Mouse (Mus musculus) neural tube, embryonic 12.5 days (tissue): ENCODE results near the gene Macrod1. TPM values are rescaled to one million over a fixed set of nuclear protein-coding genes. Genes with fewer than 3 reads are reported as not detected.
"Not testable (repeated sequence)": the region's sequence is repeated elsewhere in the genome, so short reads cannot be mapped to it uniquely, and the experiment has no call there.

Experiments
- ATAC-seq: fragments of 200-750 bp; cut with Nextera tagmentation; 2 replicates; pipeline ENCODE4 v1.8.0; 2017; ENCODE audit warnings: low read depth, mild to moderate bottlenecking, moderate TSS enrichment, moderate library complexity; ENCODE audit not compliant: low FRiP score
- H3K27ac ChIP-seq: fragments of 300-500 bp; sonication (generic); 2 replicates; pipeline ENCODE4 v1.5.1; 2016
- H3K27me3 ChIP-seq: fragments of 300-500 bp; sonication (generic); replicated peaks from 2 replicates; pipeline ENCODE4 v1.6.1; 2016; ENCODE audit warnings: mild to moderate bottlenecking
- H3K36me3 ChIP-seq: fragments of 300-500 bp; sonication (generic); 2 replicates; pipeline ENCODE4 v1.6.1; 2016; ENCODE audit warnings: mild to moderate bottlenecking
- H3K4me1 ChIP-seq: fragments of 300-500 bp; sonication (generic); 2 replicates; pipeline ENCODE4 v1.6.1; 2016
- H3K4me2 ChIP-seq: fragments of 300-500 bp; sonication (generic); replicated peaks from 2 replicates; pipeline ENCODE4 v1.6.1; 2016; ENCODE audit warnings: mild to moderate bottlenecking
- H3K4me3 ChIP-seq: fragments of 300-500 bp; sonication (generic); 2 replicates; pipeline ENCODE4 v1.5.1; 2016
- H3K9ac ChIP-seq: fragments of 300-500 bp; sonication (generic); 2 replicates; pipeline ENCODE4 v1.6.1; 2016; ENCODE audit warnings: mild to moderate bottlenecking
- H3K9me3 ChIP-seq: fragments of 300-500 bp; sonication (generic); 2 replicates; pipeline ENCODE4 v1.6.1; 2016; ENCODE audit warnings: mild to moderate bottlenecking
- WGBS: fragments of 180-500 bp; shearing (Covaris S2); methylation state at CpG from one replicate; pipeline ENCODE4 v1.1.7; 2016; 5-methylcytosine and 5-hydroxymethylcytosine counted together
- polyA plus RNA-seq: library from polyadenylated mRNA; unstranded; fragments of >200 nt; fragmentation: Nextera tagmentation; extraction: Ambion mirVana; gene quantifications from 2 replicates; pipeline ENCODE4 v1.2.1, GENCODE M21; 2016

Gene Macrod1
- polyA plus RNA-seq, 1 experiment from 2014 or later: 3.4 TPM

DNA sequence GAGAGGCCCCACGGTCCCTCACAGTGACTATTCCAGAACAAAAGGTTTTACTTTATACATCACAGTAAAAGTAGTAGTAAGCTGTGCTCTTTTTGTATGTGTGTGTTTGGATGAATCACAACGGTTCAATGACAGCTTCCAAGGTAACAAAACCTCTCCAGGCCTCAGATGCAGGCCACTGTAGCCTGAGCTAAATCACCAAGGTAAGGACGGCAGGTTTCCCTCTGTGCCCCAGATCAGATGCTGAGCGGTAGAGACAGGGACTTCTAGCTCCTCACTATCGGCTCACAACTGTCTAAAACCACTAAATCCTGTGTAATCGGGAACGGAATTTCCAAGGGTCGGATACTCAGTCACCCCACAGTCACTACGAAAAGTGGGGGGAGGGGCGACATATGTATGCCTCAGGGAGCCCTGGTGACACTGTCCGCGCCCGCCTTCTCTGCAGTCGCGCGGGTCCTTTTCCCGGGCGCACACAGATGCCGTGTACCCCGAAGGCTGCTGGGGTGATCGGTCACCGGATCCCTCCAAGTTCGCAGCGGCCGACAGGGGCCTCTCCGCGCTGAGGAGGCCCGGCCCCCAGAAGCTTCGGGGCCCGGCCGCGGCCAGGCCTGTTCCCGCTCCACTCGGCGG is 17.4 kb upstream of the Macrod1 start:
- Histone ChIP-seq H3K4me3 (peak overlapping the region; percentile 89), H3K9ac (peak overlapping the region; percentile 92), H3K4me2 (peak overlapping the region; percentile 65), H3K27ac (peak overlapping the region; percentile 81), H3K9me3 (no peaks in the 10 kb centered on the region), H3K27me3 (no peaks in the 10 kb centered on the region), H3K36me3 (peaks cover 15% of the 10 kb centered on the region), H3K4me1 (peaks cover 19% of the 10 kb centered on the region)
- peak; percentile 39 for ATAC-seq
- WGBS: 2% methylated on average over 35 of the region's 35 CpGs

DNA sequence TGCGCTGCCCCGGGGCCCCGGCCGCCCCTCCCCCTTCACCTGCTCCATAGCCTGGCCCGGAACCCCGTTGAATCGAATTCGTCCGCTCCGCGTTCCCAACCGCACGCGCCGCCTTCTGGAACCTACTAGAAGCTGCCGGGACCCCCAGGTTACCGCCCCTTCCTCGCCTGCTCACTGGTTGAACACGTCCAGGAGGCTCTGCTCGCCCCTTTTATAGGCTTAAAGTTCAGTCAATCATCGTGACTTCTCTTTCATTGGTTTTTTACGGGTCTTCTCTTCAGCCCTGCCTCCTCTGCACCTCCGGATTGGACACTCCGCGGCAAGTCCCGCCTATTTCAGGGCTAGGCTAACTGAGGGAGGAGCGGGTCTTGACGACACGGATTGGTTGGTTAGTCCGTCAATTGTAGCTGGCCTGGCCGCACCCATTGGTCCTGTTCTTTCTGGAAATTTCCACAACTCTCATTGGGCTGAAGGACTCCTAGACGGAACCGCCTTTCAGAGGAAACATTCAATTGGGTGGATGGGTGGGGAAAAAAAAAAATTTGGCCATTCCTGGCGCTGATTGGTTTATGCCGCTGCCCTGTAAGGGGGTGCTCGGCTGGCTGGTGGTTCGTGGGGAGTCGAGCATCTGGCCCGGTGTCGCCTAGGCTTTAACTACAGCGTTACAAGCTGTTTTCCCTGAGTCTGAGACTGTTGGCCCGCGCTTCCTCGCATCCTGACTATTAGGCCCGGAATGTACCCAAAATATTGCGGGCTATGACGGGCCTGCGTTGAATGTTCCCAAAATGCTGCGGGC is 16.6 kb upstream of the Macrod1 start, which contains the start of gene Stip1:
Stip1 (minus strand) TSS at position 127 of the 796 bp plus-strand sequence.
- under 1% methylated on average over 49 of the region's 49 CpGs for WGBS
- ATAC-seq: peak; percentile 99

DNA sequence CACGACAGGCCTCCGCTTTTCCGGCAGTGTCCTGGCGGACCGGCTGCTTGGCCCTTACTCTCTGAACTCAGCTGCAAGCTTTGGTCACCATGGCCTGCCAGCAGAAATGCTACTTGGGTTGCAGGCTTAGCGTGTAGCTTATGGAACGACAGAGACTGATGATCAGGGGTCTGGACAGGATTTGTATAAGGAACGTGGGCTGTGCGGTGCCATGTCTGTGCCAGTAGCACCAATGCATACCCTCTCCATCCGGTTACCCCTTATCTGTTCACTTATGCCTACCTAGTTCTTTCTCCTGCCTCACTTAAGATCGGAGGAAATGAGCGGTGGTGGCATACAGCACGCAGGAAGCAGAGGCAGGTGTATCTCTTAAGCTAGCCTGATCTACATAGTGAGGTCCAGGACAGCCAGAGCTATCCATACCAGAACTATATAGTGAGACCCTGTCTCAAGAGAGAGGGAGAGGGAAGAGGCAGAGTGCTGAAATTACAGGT is 15.9 kb upstream of the Macrod1 start:
- H3K4me3 ChIP-seq: peak overlapping the region; percentile 46
- H3K27ac ChIP-seq: peak overlapping the region; percentile 77
- peak overlapping the region; percentile 71 for H3K9ac ChIP-seq
- H3K9me3 ChIP-seq: no peaks in the 10 kb centered on the region
- no peaks in the 10 kb centered on the region for H3K27me3 ChIP-seq
- peak overlapping the region; percentile 72 for H3K4me2 ChIP-seq
- ATAC-seq: peak; percentile 2; the same call in 1 of the 2 replicates
- 26% methylated on average over 13 of the region's 13 CpGs for WGBS
- peaks cover 3% of the 10 kb centered on the region; the same call in 1 of the 2 replicates for H3K36me3 ChIP-seq
- H3K4me1 ChIP-seq: peaks cover 19% of the 10 kb centered on the region

More for the DNA sequence above, 16.6 kb upstream of the Macrod1 start, which contains the start of gene Stip1:
- peaks cover 9% of the 10 kb centered on the region for H3K36me3 ChIP-seq
- H3K27ac ChIP-seq: peak within 1 kb of the TSS; percentile 81
- peak within 1 kb of the TSS; percentile 89 for H3K4me3 ChIP-seq
- no peaks in the 10 kb centered on the region for H3K9me3 ChIP-seq
- H3K9ac ChIP-seq: peak within 1 kb of the TSS; percentile 92
- peak within 1 kb of the TSS; percentile 72 for H3K4me2 ChIP-seq
- H3K4me1 ChIP-seq: peaks cover 19% of the 10 kb centered on the region
- no peaks in the 10 kb centered on the region for H3K27me3 ChIP-seq

DNA sequence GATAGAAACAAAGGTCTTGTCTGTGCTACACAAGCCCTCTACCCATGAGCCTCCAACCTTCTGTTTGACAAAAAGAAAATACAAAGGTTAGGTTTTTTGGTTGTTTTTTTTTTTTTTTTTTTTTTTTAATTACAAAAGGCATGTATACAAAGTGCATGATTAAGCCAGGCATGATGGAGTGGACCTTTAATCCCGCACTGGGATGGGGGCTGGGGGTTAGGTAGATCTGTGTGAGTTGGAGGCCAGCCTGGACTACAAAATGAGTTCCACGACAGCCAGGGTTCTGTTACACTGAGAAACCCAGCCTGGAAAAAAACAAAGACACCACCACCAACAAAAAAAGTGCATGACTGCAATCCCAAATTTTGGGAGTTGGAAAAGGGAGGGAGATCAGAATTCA is 15.4 kb upstream of the Macrod1 start:
- no peak overlapping the region for H3K9ac ChIP-seq
- no peak overlapping the region for H3K4me3 ChIP-seq
- peak overlapping the region; percentile 72; the same call in 1 of the 2 replicates for H3K4me2 ChIP-seq
- H3K27ac ChIP-seq: no peak overlapping the region; the same call in 1 of the 2 replicates
- ATAC-seq: no peak
- 90% methylated on average over 2 of the region's 2 CpGs for WGBS
- H3K4me1 ChIP-seq: peaks cover 19% of the 10 kb centered on the region
- H3K27me3 ChIP-seq: no peaks in the 10 kb centered on the region
- H3K9me3 ChIP-seq: no peaks in the 10 kb centered on the region
- H3K36me3 ChIP-seq: peaks cover 3% of the 10 kb centered on the region; the same call in 1 of the 2 replicates

DNA sequence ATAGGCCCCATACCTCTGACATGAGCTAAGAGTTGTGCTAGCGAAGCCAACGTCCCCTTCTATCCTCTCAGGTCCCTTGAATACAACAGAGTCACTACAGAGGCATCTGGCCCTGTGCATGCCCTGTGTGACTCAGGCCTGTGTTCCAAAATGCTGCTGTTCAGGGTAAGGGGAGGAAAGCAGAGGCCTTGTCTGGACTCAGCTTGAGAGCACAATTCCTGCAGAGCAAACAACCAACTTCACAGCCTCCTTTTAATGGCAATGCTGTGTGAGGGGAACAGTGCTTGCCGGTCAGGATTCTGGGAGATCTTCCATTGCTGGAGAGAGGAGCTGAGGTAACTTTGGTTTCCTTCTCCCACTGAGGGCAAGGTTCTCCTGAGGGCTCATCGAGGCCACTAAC is 12.3 kb upstream of the Macrod1 start:
- no peak overlapping the region for H3K4me2 ChIP-seq
- H3K4me3 ChIP-seq: no peak overlapping the region
- ATAC-seq: no peak
- H3K27me3 ChIP-seq: no peaks in the 10 kb centered on the region
- no peaks in the 10 kb centered on the region for H3K4me1 ChIP-seq
- no peak overlapping the region for H3K27ac ChIP-seq
- H3K36me3 ChIP-seq: no peaks in the 10 kb centered on the region
- H3K9me3 ChIP-seq: no peaks in the 10 kb centered on the region
- WGBS: 40% methylated on average over 4 of the region's 4 CpGs
- H3K9ac ChIP-seq: no peak overlapping the region

DNA sequence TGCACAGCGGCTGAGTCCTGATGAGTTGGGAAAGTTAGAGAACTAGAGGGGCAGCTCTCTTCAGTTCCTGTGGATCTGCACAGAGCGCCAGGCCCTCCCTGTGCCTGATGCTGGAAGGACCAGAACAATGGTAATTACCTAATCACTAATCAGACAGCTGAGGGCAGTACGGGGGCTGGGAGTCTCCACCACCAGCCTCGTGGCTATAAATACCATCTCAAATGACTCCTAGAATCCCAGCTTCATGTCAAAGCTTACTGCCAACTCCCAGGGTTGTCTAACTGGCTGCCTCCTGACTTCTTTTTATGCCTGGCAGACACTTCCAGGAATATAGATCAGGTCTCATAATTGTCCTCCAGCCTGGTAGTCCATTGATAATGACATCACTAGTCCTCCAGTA is 11.9 kb upstream of the Macrod1 start:
- Histone ChIP-seq H3K9me3 (no peaks in the 10 kb centered on the region), H3K27ac (no peak overlapping the region), H3K9ac (no peak overlapping the region), H3K4me1 (no peaks in the 10 kb centered on the region), H3K4me3 (no peak overlapping the region), H3K36me3 (no peaks in the 10 kb centered on the region), H3K27me3 (no peaks in the 10 kb centered on the region), H3K4me2 (no peak overlapping the region)
- no peak for ATAC-seq
- WGBS: 21% methylated on average over 4 of the region's 4 CpGs

DNA sequence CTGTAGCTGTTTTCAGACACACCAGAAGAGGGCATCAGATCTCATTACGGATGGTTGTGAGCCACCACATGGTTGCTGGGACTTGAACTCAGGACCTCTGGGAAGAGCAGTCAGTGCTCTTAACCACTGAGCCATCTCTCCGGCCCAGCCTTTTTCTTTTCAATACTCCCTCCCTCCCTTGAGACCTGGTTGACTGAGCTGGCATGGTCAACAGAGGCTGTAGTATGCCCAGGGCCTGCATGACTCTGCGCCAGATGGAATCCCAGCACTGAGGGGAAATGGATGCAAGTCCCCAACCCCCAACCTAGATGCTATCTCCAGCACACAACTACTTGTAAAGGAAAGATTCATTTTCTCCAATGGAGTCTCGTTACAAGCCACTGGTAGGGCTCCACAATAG is 3.2 kb upstream of the Macrod1 start:
- not testable (repeated sequence) for H3K36me3 ChIP-seq, H3K4me3 ChIP-seq, H3K4me2 ChIP-seq, H3K27ac ChIP-seq, H3K9ac ChIP-seq, ATAC-seq, H3K9me3 ChIP-seq
- WGBS: 86% methylated on average over 4 of the region's 4 CpGs
- H3K27me3 ChIP-seq: peaks cover 28% of the 10 kb centered on the region
- H3K4me1 ChIP-seq: peaks cover 23% of the 10 kb centered on the region

DNA sequence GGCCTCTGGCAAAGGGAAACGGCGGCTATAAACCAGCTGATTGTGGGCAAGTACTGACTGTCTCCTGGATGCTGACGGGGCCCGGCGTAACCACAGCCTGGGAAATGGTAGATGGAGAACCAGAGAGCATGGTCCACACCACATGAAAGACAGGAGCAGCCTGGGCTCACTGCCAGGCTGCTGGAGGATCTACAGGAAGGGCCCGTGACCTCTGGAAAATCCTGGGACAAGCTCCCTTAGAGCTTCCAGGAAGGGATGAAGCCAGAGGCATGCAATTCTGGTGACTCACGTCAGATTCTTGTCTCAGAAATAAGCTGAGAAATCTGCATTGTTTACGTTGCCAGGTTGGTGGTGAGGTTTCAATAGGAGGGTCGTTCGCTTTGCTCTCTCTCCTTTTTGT is 1.8 kb upstream of the Macrod1 start:
- no peaks in the 10 kb centered on the region for H3K36me3 ChIP-seq
- no peak overlapping the region for H3K4me3 ChIP-seq
- H3K9me3 ChIP-seq: no peaks in the 10 kb centered on the region
- H3K9ac ChIP-seq: no peak overlapping the region
- peaks cover 40% of the 10 kb centered on the region for H3K27me3 ChIP-seq
- peaks cover 27% of the 10 kb centered on the region for H3K4me1 ChIP-seq
- H3K27ac ChIP-seq: no peak overlapping the region
- H3K4me2 ChIP-seq: no peak overlapping the region
- WGBS: 52% methylated on average over 10 of the region's 10 CpGs
- no peak for ATAC-seq

DNA sequence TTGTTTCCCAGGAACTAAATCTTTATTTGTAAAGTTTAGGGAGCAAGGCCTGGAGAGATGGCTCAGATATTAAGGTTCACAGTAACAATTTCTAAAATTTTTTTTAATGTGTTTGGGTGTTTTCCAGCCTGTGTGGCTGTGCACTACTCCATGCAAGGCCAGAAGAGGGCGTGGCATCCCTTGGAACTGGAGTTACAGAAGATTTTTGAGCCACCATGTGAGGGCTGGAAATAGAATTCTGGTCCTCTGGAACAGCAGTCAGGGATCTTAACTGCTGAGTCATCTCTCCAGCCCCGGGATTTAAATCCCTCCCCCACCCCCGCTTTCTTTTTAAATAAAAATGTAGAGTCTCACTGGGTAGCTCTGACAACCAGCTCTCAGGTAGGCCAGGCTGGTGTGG is 1.4 kb upstream of the Macrod1 start:
- Histone ChIP-seq H3K4me3 (no peak overlapping the region), H3K4me1 (peaks cover 27% of the 10 kb centered on the region), H3K27me3 (peaks cover 44% of the 10 kb centered on the region), H3K9ac (no peak overlapping the region), H3K36me3 (no peaks in the 10 kb centered on the region), H3K9me3 (no peaks in the 10 kb centered on the region), H3K4me2 (no peak overlapping the region), H3K27ac (no peak overlapping the region)
- WGBS: 44% methylated on average over 3 of the region's 3 CpGs
- ATAC-seq: no peak

DNA sequence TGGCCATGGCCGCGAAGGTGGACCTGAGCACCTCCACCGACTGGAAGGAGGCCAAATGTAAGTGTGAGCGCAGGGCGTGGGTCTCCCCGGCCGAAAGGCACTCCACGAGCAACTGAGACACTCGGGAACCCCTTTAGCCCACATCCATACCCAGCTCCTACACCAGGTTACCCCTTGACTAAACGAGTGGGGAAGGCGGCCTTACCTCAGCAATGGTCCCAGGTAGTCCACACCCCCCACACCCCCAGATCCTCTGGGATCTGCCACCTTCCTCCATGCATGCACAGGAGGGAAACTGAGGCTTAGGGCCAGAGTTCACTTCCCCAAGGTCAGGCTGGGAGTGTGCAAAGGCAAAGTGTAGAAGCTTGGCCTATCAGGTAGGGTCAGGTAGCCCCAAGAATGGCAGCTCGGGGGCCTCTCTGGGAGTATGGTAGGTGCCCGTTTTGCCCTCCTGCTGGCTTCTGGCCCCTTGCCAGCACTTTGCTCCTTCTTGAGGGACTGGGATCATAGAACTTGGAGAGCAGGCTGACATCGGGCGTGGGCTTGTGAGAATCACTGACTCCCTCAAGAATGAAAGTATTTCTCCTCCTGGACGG is 614 bp downstream of the Macrod1 start:
- Histone ChIP-seq H3K27me3 (peaks cover 47% of the 10 kb centered on the region), H3K36me3 (no peaks in the 10 kb centered on the region), H3K9me3 (no peaks in the 10 kb centered on the region), H3K9ac (peak overlapping the region; percentile 68), H3K4me1 (peaks cover 27% of the 10 kb centered on the region), H3K27ac (no peak overlapping the region), H3K4me3 (peak overlapping the region; percentile 65), H3K4me2 (peak overlapping the region; percentile 100)
- WGBS: 4% methylated on average over 16 of the region's 16 CpGs
- ATAC-seq: peak; percentile 51

DNA sequence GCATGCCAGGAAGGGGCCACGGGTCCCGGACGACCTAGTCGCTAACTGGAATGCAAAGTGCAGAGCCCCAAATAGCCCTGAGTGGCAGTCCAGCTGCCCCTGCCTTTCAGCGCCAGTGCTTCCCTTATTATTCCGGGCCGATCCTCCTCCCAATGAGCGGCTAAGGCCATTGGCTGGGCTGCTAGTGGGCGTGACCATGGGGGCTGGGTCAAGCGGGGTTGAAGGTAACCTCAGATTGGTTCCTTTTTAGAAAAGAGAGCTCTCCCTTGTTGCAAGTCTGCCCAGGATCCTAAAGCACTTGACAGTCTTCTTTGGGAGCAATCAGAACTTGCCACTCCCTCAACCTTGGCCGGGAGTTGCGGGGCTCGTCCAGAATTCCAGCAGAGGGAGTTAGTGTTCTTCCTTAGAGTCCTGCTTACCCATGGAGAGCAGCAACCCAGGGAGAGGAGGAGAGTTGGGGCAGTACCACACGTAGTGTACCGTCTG is 1.2 kb downstream of the Macrod1 start:
- peak overlapping the region; percentile 65; the same call in 1 of the 2 replicates for H3K4me3 ChIP-seq
- H3K9me3 ChIP-seq: no peaks in the 10 kb centered on the region
- no peaks in the 10 kb centered on the region for H3K36me3 ChIP-seq
- peaks cover 27% of the 10 kb centered on the region for H3K4me1 ChIP-seq
- H3K9ac ChIP-seq: 0 out of 2 replicates have a peak overlapping the region, but pooled peaks have one; percentile 5
- no peak overlapping the region for H3K27ac ChIP-seq
- under 1% methylated on average over 15 of the region's 15 CpGs for WGBS
- ATAC-seq: peak; percentile 51
- H3K4me2 ChIP-seq: peak overlapping the region; percentile 100
- H3K27me3 ChIP-seq: peaks cover 47% of the 10 kb centered on the region

DNA sequence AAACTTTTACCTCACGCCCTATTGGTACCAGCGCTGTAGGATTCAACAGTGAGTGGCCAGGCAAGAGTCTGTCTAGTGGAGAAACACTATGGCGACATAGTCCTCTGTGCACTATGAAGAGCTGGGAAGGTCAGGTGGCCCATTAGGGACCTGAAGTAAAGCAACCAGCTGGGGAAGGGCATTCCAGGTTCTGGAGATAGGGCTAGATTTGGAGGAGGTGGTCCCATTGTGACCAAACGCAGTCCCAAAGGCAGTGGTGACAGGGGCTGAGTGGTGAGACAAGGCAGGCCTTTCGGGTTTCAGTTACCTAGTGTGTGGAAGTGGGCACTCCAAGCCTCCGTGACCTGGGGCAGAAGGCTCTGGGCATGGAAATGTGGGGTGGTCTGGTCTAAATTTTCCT is 1.9 kb downstream of the Macrod1 start:
- Histone ChIP-seq H3K9me3 (no peaks in the 10 kb centered on the region), H3K27ac (no peak overlapping the region), H3K27me3 (peaks cover 51% of the 10 kb centered on the region), H3K36me3 (no peaks in the 10 kb centered on the region), H3K4me1 (peaks cover 27% of the 10 kb centered on the region), H3K4me2 (peak overlapping the region; percentile 100; the same call in 1 of the 2 replicates), H3K4me3 (no peak overlapping the region), H3K9ac (no peak overlapping the region)
- no peak for ATAC-seq
- 64% methylated on average over 6 of the region's 6 CpGs for WGBS
